Mouse (Mus musculus) olfactory bulb, adult 2 months (tissue): Measurements from ENCODE around the gene Avpr1b. TPM values are rescaled to one million over a fixed set of nuclear protein-coding genes. Genes with fewer than 3 reads are reported as not detected.

Source experiments
- H3K27ac ChIP-seq: fragments of 200-500 bp; 2 replicates; pipeline ENCODE4 v1.5.1; 2012; ENCODE audit warnings: low read depth, low read length; ENCODE audit not compliant: insufficient read depth
- H3K4me1 ChIP-seq: fragments of 200-500 bp; 2 replicates; pipeline ENCODE4 v1.6.1; 2012; ENCODE audit warnings: low read length; ENCODE audit not compliant: control insufficient read depth, insufficient read depth
- H3K4me3 ChIP-seq: fragments of 200-500 bp; 2 replicates; pipeline ENCODE4 v1.5.1; 2012; ENCODE audit warnings: mild to moderate bottlenecking, low read depth, low read length, moderate library complexity; ENCODE audit not compliant: insufficient read depth
- CTCF ChIP-seq: fragments of 200-500 bp; IDR thresholded peaks from 2 replicates; pipeline ENCODE4 v1.5.1; 2012; ENCODE audit warnings: low read depth, mild to moderate bottlenecking, low read length, moderate library complexity; ENCODE audit not compliant: insufficient read depth
- POLR2A ChIP-seq: fragments of 200-500 bp; IDR thresholded peaks from 2 replicates; pipeline ENCODE4 v1.6.1; 2012; ENCODE audit warnings: mild to moderate bottlenecking, low read depth, low read length, moderate library complexity; ENCODE audit not compliant: insufficient read depth
- WGBS: fragments of 180-500 bp; shearing (Covaris S2); methylation state at CpG from one replicate; pipeline ENCODE4 v1.1.7; 2018; 5-methylcytosine and 5-hydroxymethylcytosine counted together
- polyA plus RNA-seq: library from polyadenylated mRNA; stranded (reverse); fragments of >200 nt; gene quantifications from 2 replicates; pipeline ENCODE4 v1.2.4, GENCODE M21; 2012; ENCODE audit warnings: low replicate concordance; ENCODE audit not compliant: missing spikeins, insufficient read depth, insufficient read length

The Avpr1b gene
- polyA plus RNA-seq, 1 experiment, result not detected

GRCm38 (mm10) chr1:131634495-131634894 is 35.5 kb downstream of the Avpr1b start:
- no peaks in the 10 kb centered on the region for H3K4me1 ChIP-seq
- H3K4me3 ChIP-seq, result no peak overlapping the region
- no peak overlapping the region for H3K27ac ChIP-seq
- TF ChIP-seq CTCF, result no peak
- no peak for TF ChIP-seq POLR2A

GRCm38 (mm10) chr1:131637791-131638540 is 38.9 kb downstream of the Avpr1b start, which contains the start of gene Ctse:
Gene Ctse (plus strand): TSS chr1:131638306.
- TF ChIP-seq CTCF, result no peak
- no peak for TF ChIP-seq POLR2A
- Histone ChIP-seq H3K27ac (no peak within 1 kb of the TSS), H3K4me1 (no peaks in the 10 kb centered on the region), H3K4me3 (no peak within 1 kb of the TSS)
- 82% methylated on average over 9 of the region's 9 CpGs for WGBS

- 86% methylated on average over 9 of the region's 9 CpGs for WGBS
- TF ChIP-seq POLR2A (no peak), CTCF (no peak)
- H3K4me1 ChIP-seq, result no peaks in the 10 kb centered on the region
- no peak overlapping the region for H3K27ac ChIP-seq
- no peak overlapping the region for H3K4me3 ChIP-seq
Measured at GRCm38 (mm10) chr1:131638541-131639421, 39.7 kb downstream of the Avpr1b start.

- TF ChIP-seq CTCF, result no peak
- TF ChIP-seq POLR2A, result no peak
- WGBS, result 90% methylated on average over 4 of the region's 4 CpGs
- no peaks in the 10 kb centered on the region for H3K4me1 ChIP-seq
- no peak overlapping the region for H3K4me3 ChIP-seq
- no peak overlapping the region for H3K27ac ChIP-seq
Measured at GRCm38 (mm10) chr1:131640062-131640461, 41.0 kb downstream of the Avpr1b start.

GRCm38 (mm10) chr1:131641565-131641964 is 42.5 kb downstream of the Avpr1b start:
- H3K4me1 ChIP-seq, result no peaks in the 10 kb centered on the region
- TF ChIP-seq CTCF, result no peak
- TF ChIP-seq POLR2A, result no peak
- H3K27ac ChIP-seq, result no peak overlapping the region
- no peak overlapping the region for H3K4me3 ChIP-seq
- WGBS, result 92% methylated on average over 13 of the region's 13 CpGs

- 91% methylated on average over 2 of the region's 2 CpGs for WGBS
- Histone ChIP-seq H3K4me1 (no peaks in the 10 kb centered on the region), H3K4me3 (no peak overlapping the region), H3K27ac (no peak overlapping the region)
- no peak for TF ChIP-seq POLR2A
- TF ChIP-seq CTCF, result no peak
Measured at GRCm38 (mm10) chr1:131642251-131642650, 43.2 kb downstream of the Avpr1b start.

GRCm38 (mm10) chr1:131652670-131653443 is 53.8 kb downstream of the Avpr1b start:
- Histone ChIP-seq H3K4me3 (no peak overlapping the region), H3K4me1 (no peaks in the 10 kb centered on the region), H3K27ac (no peak overlapping the region)
- TF ChIP-seq CTCF (no peak), POLR2A (no peak)
- WGBS, result 75% methylated on average over 12 of the region's 12 CpGs

- TF ChIP-seq POLR2A (no peak), CTCF (no peak)
- Histone ChIP-seq H3K27ac (no peak overlapping the region), H3K4me1 (no peaks in the 10 kb centered on the region), H3K4me3 (no peak overlapping the region)
- 95% methylated on average over 6 of the region's 6 CpGs for WGBS
Measured at GRCm38 (mm10) chr1:131655601-131656000, 56.6 kb downstream of the Avpr1b start.

GRCm38 (mm10) chr1:131657945-131658354 is 58.9 kb downstream of the Avpr1b start:
- Histone ChIP-seq H3K4me1 (no peaks in the 10 kb centered on the region), H3K4me3 (no peak overlapping the region), H3K27ac (peak overlapping the region; percentile 4; the same call in 1 of the 2 replicates)
- 0% methylated on average over 11 of the region's 11 CpGs for WGBS
- TF ChIP-seq CTCF, result peak; percentile 86
- TF ChIP-seq POLR2A, result no peak
